Mouse (Mus musculus) right cerebral cortex, adult 18-20 months (tissue): ENCODE data around the gene Cntn4.
A peak's percentile ranks its signal among the peaks of the same experiment; 100 is the strongest.

Experiments
- DNase-seq: peaks from one replicate; pipeline ENCODE4 v3.0.0; 2022; ENCODE audit warnings: mixed read lengths

Cntn4 gene

GRCm38 (mm10) chr6:105677149-105678031 is at the start of gene Cntn4:
Cntn4 (plus strand) TSS chr6:105677660.
- DNase-seq, result peak; percentile 79

- DNase-seq, result no peak
Measured at GRCm38 (mm10) chr6:105674276-105674675, 3.2 kb upstream of the Cntn4 start.

GRCm38 (mm10) chr6:105675099-105675498 is 2.4 kb upstream of the Cntn4 start:
- DNase-seq, result peak; percentile 45

- DNase-seq, result no peak
Measured at GRCm38 (mm10) chr6:105676637-105677036, 823 bp upstream of the Cntn4 start.

- DNase-seq, result peak; percentile 10
Measured at GRCm38 (mm10) chr6:105678778-105679177, 1.3 kb downstream of the Cntn4 start.

- DNase-seq, result no peak
Measured at GRCm38 (mm10) chr6:105681496-105681895, 4.0 kb downstream of the Cntn4 start.

- DNase-seq, result no peak
Measured at GRCm38 (mm10) chr6:105683251-105683650, 5.8 kb downstream of the Cntn4 start.

- no peak for DNase-seq
Measured at GRCm38 (mm10) chr6:105684123-105684522, 6.7 kb downstream of the Cntn4 start.

GRCm38 (mm10) chr6:105688195-105688594 is 10.7 kb downstream of the Cntn4 start:
- DNase-seq, result no peak

GRCm38 (mm10) chr6:105742026-105742425 is 64.6 kb downstream of the Cntn4 start:
- DNase-seq, result no peak

GRCm38 (mm10) chr6:105780616-105781015 is 103.2 kb downstream of the Cntn4 start:
- DNase-seq, result peak; percentile 30

- no peak for DNase-seq
Measured at GRCm38 (mm10) chr6:105788462-105788861, 111.0 kb downstream of the Cntn4 start.

GRCm38 (mm10) chr6:105835099-105835498 is 157.6 kb downstream of the Cntn4 start:
- no peak for DNase-seq

- peak; percentile 35 for DNase-seq
Measured at GRCm38 (mm10) chr6:105847296-105847695, 169.8 kb downstream of the Cntn4 start.

GRCm38 (mm10) chr6:105892838-105893237 is 215.4 kb downstream of the Cntn4 start:
- DNase-seq, result no peak

- no peak for DNase-seq
Measured at GRCm38 (mm10) chr6:105938485-105938884, 261.0 kb downstream of the Cntn4 start.

- DNase-seq, result no peak
Measured at GRCm38 (mm10) chr6:105939303-105939702, 261.8 kb downstream of the Cntn4 start.

- peak; percentile 43 for DNase-seq
Measured at GRCm38 (mm10) chr6:105940591-105940990, 263.1 kb downstream of the Cntn4 start.

- DNase-seq, result no peak
Measured at GRCm38 (mm10) chr6:105991492-105991891, 314.0 kb downstream of the Cntn4 start.

GRCm38 (mm10) chr6:106013018-106013417 is 335.6 kb downstream of the Cntn4 start:
- peak; percentile 29 for DNase-seq

GRCm38 (mm10) chr6:106015126-106015525 is 337.7 kb downstream of the Cntn4 start:
- DNase-seq, result no peak

- no peak for DNase-seq
Measured at GRCm38 (mm10) chr6:106048878-106049277, 371.4 kb downstream of the Cntn4 start.

GRCm38 (mm10) chr6:106056123-106056522 is 378.7 kb downstream of the Cntn4 start:
- peak; percentile 55 for DNase-seq

- DNase-seq, result no peak
Measured at GRCm38 (mm10) chr6:106078071-106078603, 400.7 kb downstream of the Cntn4 start.
